Mouse (Mus musculus) spleen, adult 2 months (tissue): ENCODE data around the gene Cnr1. TPM values are rescaled to one million over a fixed set of nuclear protein-coding genes. Genes with fewer than 3 reads are reported as not detected.

Source experiments
- DNase-seq, 2 experiments: peaks; one replicate each; pipeline versions ENCODE4 v3.0.0 to v3.0.0-alpha.2; 2012 to 2021; ENCODE audit warnings: low spot score in 2 of 2, low read depth in 1 of 2
- H3K27ac ChIP-seq: fragments of 200-500 bp; 2 replicates; pipeline ENCODE4 v1.5.1; 2012; ENCODE audit warnings: low read length, inconsistent platforms; ENCODE audit not compliant: insufficient read depth
- H3K27me3 ChIP-seq: fragments of 200-500 bp; 2 replicates; pipeline ENCODE4 v1.6.1; 2012; ENCODE audit warnings: mild to moderate bottlenecking, moderate library complexity, low read length, inconsistent platforms; ENCODE audit not compliant: control insufficient read depth, insufficient read depth
- H3K36me3 ChIP-seq: fragments of 200-500 bp; 2 replicates; pipeline ENCODE4 v1.6.1; 2012; ENCODE audit warnings: mild to moderate bottlenecking, low read length, inconsistent platforms; ENCODE audit not compliant: control insufficient read depth, insufficient read depth
- H3K4me1 ChIP-seq: fragments of 200-500 bp; 2 replicates; pipeline ENCODE4 v1.6.1; 2011; ENCODE audit warnings: inconsistent platforms; ENCODE audit not compliant: control insufficient read depth, insufficient read depth, insufficient read length
- H3K4me3 ChIP-seq: fragments of 200-500 bp; 2 replicates; pipeline ENCODE4 v1.5.1; 2011; ENCODE audit warnings: mild to moderate bottlenecking, inconsistent platforms; ENCODE audit not compliant: insufficient read depth, insufficient read length; ENCODE audit errors: extremely low read depth
- CTCF ChIP-seq: fragments of 200-500 bp; IDR thresholded peaks from 2 replicates; pipeline ENCODE4 v1.5.1; 2011; ENCODE audit warnings: mild to moderate bottlenecking, inconsistent platforms; ENCODE audit not compliant: insufficient read depth, insufficient read length, insufficient replicate concordance; ENCODE audit errors: extremely low read depth
- POLR2A ChIP-seq: fragments of 200-500 bp; IDR thresholded peaks from 2 replicates; pipeline ENCODE4 v1.6.1; 2011; ENCODE audit warnings: low read depth, low read length, inconsistent platforms
- WGBS: fragments of 180-500 bp; shearing (Covaris S2); methylation state at CpG from one replicate; pipeline ENCODE4 v1.1.7; 2018; 5-methylcytosine and 5-hydroxymethylcytosine counted together
- polyA plus RNA-seq: library from polyadenylated mRNA; depleted of rRNA; stranded (reverse); fragments of >200 nt; gene quantifications from 2 replicates; pipeline ENCODE4 v1.2.3, GENCODE M21; 2012

The Cnr1 gene
- polyA plus RNA-seq, 1 experiment, result 0.55 TPM

GRCm38 (mm10) chr4:33931347-33931746, 7.0 kb downstream of the Cnr1 start:
- Histone ChIP-seq H3K4me1 (no peaks in the 10 kb centered on the region), H3K27me3 (no peaks in the 10 kb centered on the region), H3K36me3 (no peaks in the 10 kb centered on the region), H3K4me3 (no peak overlapping the region), H3K27ac (no peak overlapping the region)
- no peak for TF ChIP-seq POLR2A
- TF ChIP-seq CTCF, result no peak
- DNase-seq, result no peak
- WGBS, result 78% methylated on average over 8 of the region's 8 CpGs

- no peaks in the 10 kb centered on the region for H3K36me3 ChIP-seq
- DNase-seq, result no peak
- H3K4me1 ChIP-seq, result no peaks in the 10 kb centered on the region
- no peak for TF ChIP-seq POLR2A
- TF ChIP-seq CTCF, result no peak
- WGBS, result 80% methylated on average over 5 of the region's 5 CpGs
- H3K4me3 ChIP-seq, result no peak overlapping the region
- H3K27ac ChIP-seq, result no peak overlapping the region
- H3K27me3 ChIP-seq, result no peaks in the 10 kb centered on the region
Observed at GRCm38 (mm10) chr4:33941557-33941956, 17.2 kb downstream of the Cnr1 start.

GRCm38 (mm10) chr4:33943936-33944335, 19.5 kb downstream of the Cnr1 start:
- no peak for DNase-seq
- Histone ChIP-seq H3K27me3 (no peaks in the 10 kb centered on the region), H3K4me3 (no peak overlapping the region), H3K4me1 (no peaks in the 10 kb centered on the region), H3K36me3 (no peaks in the 10 kb centered on the region), H3K27ac (no peak overlapping the region)
- 95% methylated on average over 13 of the region's 13 CpGs for whole genome bisulfite sequencing
- TF ChIP-seq POLR2A, result no peak
- no peak for TF ChIP-seq CTCF

GRCm38 (mm10) chr4:33945742-33946141, 21.3 kb downstream of the Cnr1 start:
- no peaks in the 10 kb centered on the region for H3K36me3 ChIP-seq
- no peaks in the 10 kb centered on the region for H3K27me3 ChIP-seq
- no peak overlapping the region for H3K4me3 ChIP-seq
- no peak overlapping the region for H3K27ac ChIP-seq
- WGBS, result 69% methylated on average over 2 of the region's 2 CpGs
- no peak for TF ChIP-seq CTCF
- TF ChIP-seq POLR2A, result no peak
- no peaks in the 10 kb centered on the region for H3K4me1 ChIP-seq
- DNase-seq, result no peak

GRCm38 (mm10) chr4:33947584-33947983, 23.2 kb downstream of the Cnr1 start:
- no peak for DNase-seq
- no peak for TF ChIP-seq POLR2A
- no peak for TF ChIP-seq CTCF
- H3K4me3 ChIP-seq, result no peak overlapping the region
- WGBS, result 93% methylated on average over 3 of the region's 3 CpGs
- H3K36me3 ChIP-seq, result no peaks in the 10 kb centered on the region
- H3K4me1 ChIP-seq, result no peaks in the 10 kb centered on the region
- H3K27ac ChIP-seq, result no peak overlapping the region
- H3K27me3 ChIP-seq, result no peaks in the 10 kb centered on the region

GRCm38 (mm10) chr4:33957398-33957797, 33.0 kb downstream of the Cnr1 start:
- DNase-seq, result no peak
- 77% methylated on average over 3 of the region's 3 CpGs for WGBS
- H3K4me3 ChIP-seq, result no peak overlapping the region
- H3K36me3 ChIP-seq, result no peaks in the 10 kb centered on the region
- TF ChIP-seq POLR2A (no peak), CTCF (no peak)
- no peaks in the 10 kb centered on the region for H3K4me1 ChIP-seq
- no peaks in the 10 kb centered on the region for H3K27me3 ChIP-seq
- no peak overlapping the region for H3K27ac ChIP-seq

- no peak for DNase-seq
- no peaks in the 10 kb centered on the region for H3K36me3 ChIP-seq
- no peaks in the 10 kb centered on the region for H3K27me3 ChIP-seq
- H3K4me3 ChIP-seq, result no peak overlapping the region
- no peak overlapping the region for H3K27ac ChIP-seq
- WGBS, result 75% methylated on average over 3 of the region's 3 CpGs
- H3K4me1 ChIP-seq, result no peaks in the 10 kb centered on the region
- TF ChIP-seq POLR2A, result no peak
- TF ChIP-seq CTCF, result no peak
Observed at GRCm38 (mm10) chr4:33958515-33958914, 34.1 kb downstream of the Cnr1 start.

GRCm38 (mm10) chr4:33959841-33960240, 35.4 kb downstream of the Cnr1 start:
- no peak overlapping the region for H3K4me3 ChIP-seq
- DNase-seq, result no peak
- H3K27me3 ChIP-seq, result no peaks in the 10 kb centered on the region
- no peaks in the 10 kb centered on the region for H3K4me1 ChIP-seq
- no peak overlapping the region for H3K27ac ChIP-seq
- H3K36me3 ChIP-seq, result no peaks in the 10 kb centered on the region
- TF ChIP-seq CTCF (no peak), POLR2A (no peak)
- WGBS, result 90% methylated on average over 6 of the region's 6 CpGs
